Mouse (Mus musculus) stomach, postnatal 0 days (tissue): ENCODE results near the gene Glt6d1. TPM values are rescaled to one million over a fixed set of nuclear protein-coding genes. Genes with fewer than 3 reads are reported as not detected.

ENCODE experiments used
- ATAC-seq: fragments of 200-750 bp; cut with Nextera tagmentation; 2 replicates; pipeline ENCODE4 v1.8.0; 2017; ENCODE audit not compliant: low FRiP score, low TSS enrichment
- DNase-seq: peaks from one replicate; pipeline ENCODE4 v3.0.0-alpha.2; 2016; ENCODE audit warnings: low spot score
- H3K27ac ChIP-seq: fragments of 300-500 bp; sonication (generic); replicated peaks from 2 replicates; pipeline ENCODE4 v1.5.1; 2014; ENCODE audit warnings: mild to moderate bottlenecking, control low read depth
- H3K27me3 ChIP-seq: fragments of 300-500 bp; sonication (generic); 2 replicates; pipeline ENCODE4 v1.6.1; 2014; ENCODE audit warnings: low read length; ENCODE audit not compliant: control insufficient read depth, insufficient read depth
- H3K36me3 ChIP-seq: fragments of 300-500 bp; sonication (generic); 2 replicates; pipeline ENCODE4 v1.6.1; 2014; ENCODE audit warnings: low read length, mixed read lengths; ENCODE audit not compliant: control insufficient read depth, insufficient read depth
- H3K4me1 ChIP-seq: fragments of 300-500 bp; sonication (generic); replicated peaks from 2 replicates; pipeline ENCODE4 v1.6.1; 2014; ENCODE audit warnings: antibody characterized with exemption; ENCODE audit not compliant: control insufficient read depth, insufficient read depth
- H3K4me2 ChIP-seq: fragments of 300-500 bp; sonication (generic); replicated peaks from 2 replicates; pipeline ENCODE4 v1.6.1; 2014; ENCODE audit warnings: low read depth, mild to moderate bottlenecking, control low read depth, moderate library complexity
- H3K4me3 ChIP-seq: fragments of 300-500 bp; sonication (generic); 2 replicates; pipeline ENCODE4 v1.5.1; 2014; ENCODE audit warnings: low read depth, low read length, control low read depth
- H3K9ac ChIP-seq: fragments of 300-500 bp; sonication (generic); 2 replicates; pipeline ENCODE4 v1.6.1; 2014; ENCODE audit warnings: mild to moderate bottlenecking, low read length, control low read depth, mixed read lengths
- H3K9me3 ChIP-seq: fragments of 300-500 bp; sonication (generic); 2 replicates; pipeline ENCODE4 v1.6.1; 2016; ENCODE audit warnings: low read length; ENCODE audit not compliant: control insufficient read depth
- CTCF ChIP-seq: IDR thresholded peaks from 2 replicates; pipeline ENCODE4 v1.5.1; 2016; ENCODE audit warnings: antibody characterized with exemption, low read depth, mild to moderate bottlenecking, moderate library complexity
- EP300 ChIP-seq: optimal IDR thresholded peaks from 2 replicates; pipeline ENCODE3; 2016; ENCODE audit warnings: antibody characterized with exemption
- WGBS: fragments of 180-500 bp; shearing (Covaris S2); extraction: QIAGEN DNeasy Blood & Tissue Kit; methylation state at CpG from one replicate; pipeline ENCODE4 v1.1.7; 2014; 5-methylcytosine and 5-hydroxymethylcytosine counted together
- polyA plus RNA-seq: library from polyadenylated mRNA; unstranded; fragments of >200 nt; fragmentation: Nextera tagmentation; extraction: Ambion mirVana; gene quantifications from 2 replicates; pipeline ENCODE4 v1.2.1, GENCODE M21; 2015

Glt6d1 gene
- polyA plus RNA-seq, 1 experiment from 2014 or later = not detected

DNA sequence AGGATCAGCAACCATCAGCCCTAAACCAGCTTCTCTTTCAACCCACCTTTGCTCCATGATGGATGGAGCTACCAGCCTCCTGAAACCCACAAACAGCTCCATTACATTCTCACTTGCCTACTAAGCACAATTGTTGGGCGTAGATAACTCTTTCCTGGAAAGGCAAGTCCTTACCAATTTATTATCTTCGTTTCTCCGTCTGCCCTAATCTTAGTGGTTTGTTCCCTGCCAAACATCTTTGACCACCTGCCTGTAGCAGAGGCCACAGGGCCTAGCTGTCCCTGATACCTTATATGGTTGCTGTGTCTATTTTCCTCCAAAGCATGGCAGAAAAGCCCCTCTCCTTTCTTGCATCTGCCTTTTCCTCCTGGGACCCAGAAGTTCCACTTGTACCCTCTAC is 26.6 kb downstream of the Glt6d1 start:
- WGBS = 76% methylated on average over 3 of the region's 3 CpGs
- no peak overlapping the region for H3K4me2 ChIP-seq
- H3K9ac ChIP-seq = no peak overlapping the region
- H3K27me3 ChIP-seq = no peaks in the 10 kb centered on the region
- no peaks in the 10 kb centered on the region for H3K9me3 ChIP-seq
- DNase-seq (no peak), ATAC-seq (no peak)
- H3K36me3 ChIP-seq = no peaks in the 10 kb centered on the region
- no peaks in the 10 kb centered on the region for H3K4me1 ChIP-seq
- H3K27ac ChIP-seq = no peak overlapping the region
- TF ChIP-seq EP300 (no peak), CTCF (no peak)
- no peak overlapping the region for H3K4me3 ChIP-seq

GRCm38 (mm10) chr2:25785573-25786322 is 29.9 kb downstream of the Glt6d1 start:
- H3K4me2 ChIP-seq = no peak overlapping the region
- WGBS = 57% methylated on average over 5 of the region's 5 CpGs
- no peak overlapping the region for H3K4me3 ChIP-seq
- no peaks in the 10 kb centered on the region for H3K9me3 ChIP-seq
- H3K9ac ChIP-seq = no peak overlapping the region
- DNase-seq (no peak), ATAC-seq (no peak)
- H3K4me1 ChIP-seq = no peaks in the 10 kb centered on the region
- H3K36me3 ChIP-seq = no peaks in the 10 kb centered on the region
- H3K27ac ChIP-seq = no peak overlapping the region
- no peaks in the 10 kb centered on the region for H3K27me3 ChIP-seq
- TF ChIP-seq EP300 (no peak), CTCF (no peak)

- no peaks in the 10 kb centered on the region for H3K4me1 ChIP-seq
- no peak within 1 kb of the TSS for H3K4me3 ChIP-seq
- ATAC-seq (no peak), DNase-seq (no peak)
- H3K27ac ChIP-seq = no peak within 1 kb of the TSS
- H3K4me2 ChIP-seq = no peak within 1 kb of the TSS
- no peaks in the 10 kb centered on the region for H3K27me3 ChIP-seq
- no peaks in the 10 kb centered on the region for H3K36me3 ChIP-seq
- WGBS = 84% methylated on average over 3 of the region's 3 CpGs
- no peak within 1 kb of the TSS for H3K9ac ChIP-seq
- TF ChIP-seq EP300 = no peak
- TF ChIP-seq CTCF = no peak
- no peaks in the 10 kb centered on the region for H3K9me3 ChIP-seq
Observed at GRCm38 (mm10) chr2:25781957-25782356, 33.7 kb downstream of the Glt6d1 start, which contains the start of gene Gm13539. Gene Gm13539 (plus strand): TSS chr2:25782257.

GRCm38 (mm10) chr2:25780921-25781320 is 34.7 kb downstream of the Glt6d1 start:
- no peak for ATAC-seq
- TF ChIP-seq CTCF (no peak), EP300 (no peak)
- no peaks in the 10 kb centered on the region for H3K27me3 ChIP-seq
- H3K36me3 ChIP-seq = no peaks in the 10 kb centered on the region
- H3K9me3 ChIP-seq = no peaks in the 10 kb centered on the region
- H3K9ac ChIP-seq = no peak overlapping the region
- no peak overlapping the region for H3K4me2 ChIP-seq
- H3K27ac ChIP-seq = no peak overlapping the region
- H3K4me3 ChIP-seq = no peak overlapping the region
- WGBS = 30% methylated on average over 4 of the region's 4 CpGs
- DNase-seq = no peak
- H3K4me1 ChIP-seq = no peaks in the 10 kb centered on the region

- H3K4me1 ChIP-seq = no peaks in the 10 kb centered on the region
- DNase-seq = no peak
- no peaks in the 10 kb centered on the region for H3K36me3 ChIP-seq
- H3K9ac ChIP-seq = no peak overlapping the region
- 91% methylated on average over 9 of the region's 9 CpGs for WGBS
- no peak for TF ChIP-seq CTCF
- TF ChIP-seq EP300 = no peak
- no peaks in the 10 kb centered on the region for H3K9me3 ChIP-seq
- H3K27ac ChIP-seq = no peak overlapping the region
- no peak overlapping the region for H3K4me3 ChIP-seq
- no peaks in the 10 kb centered on the region for H3K27me3 ChIP-seq
- ATAC-seq = no peak
- H3K4me2 ChIP-seq = no peak overlapping the region
Observed at GRCm38 (mm10) chr2:25779076-25779475, 36.6 kb downstream of the Glt6d1 start.

DNA sequence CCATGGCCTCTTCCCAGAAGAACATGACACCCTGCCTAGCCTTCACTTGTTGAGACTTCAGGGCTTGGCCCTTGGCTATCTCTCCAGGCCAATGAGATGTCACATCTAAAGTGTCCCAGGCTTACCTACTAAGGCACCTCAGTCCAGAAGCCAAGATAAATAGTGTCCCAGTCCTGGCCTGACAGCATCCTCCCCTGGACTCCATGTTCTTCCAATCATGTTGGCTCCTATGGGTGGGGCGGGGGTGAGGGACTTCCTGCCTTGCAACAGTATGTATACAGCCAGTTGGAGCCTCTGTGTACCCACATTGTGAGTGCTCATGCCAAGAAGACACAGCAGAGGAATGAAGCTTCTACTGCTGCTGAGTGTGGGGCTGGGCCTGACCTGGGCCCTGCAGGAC is 38.9 kb downstream of the Glt6d1 start, which contains the start of gene Lcn11:
Gene Lcn11 (plus strand): TSS at position 301 of the 400 bp plus-strand sequence.
- H3K27ac ChIP-seq = no peak within 1 kb of the TSS
- 88% methylated on average over 1 of the region's 1 CpGs for whole genome bisulfite sequencing
- TF ChIP-seq CTCF = no peak
- DNase-seq (no peak), ATAC-seq (no peak)
- H3K27me3 ChIP-seq = no peaks in the 10 kb centered on the region
- no peaks in the 10 kb centered on the region for H3K4me1 ChIP-seq
- no peak within 1 kb of the TSS for H3K9ac ChIP-seq
- H3K4me2 ChIP-seq = no peak within 1 kb of the TSS
- no peak within 1 kb of the TSS for H3K4me3 ChIP-seq
- H3K9me3 ChIP-seq = no peaks in the 10 kb centered on the region
- no peaks in the 10 kb centered on the region for H3K36me3 ChIP-seq
